Mouse (Mus musculus): ENCODE data around the gene Hmgb1.

Gene Hmgb1

DNA sequence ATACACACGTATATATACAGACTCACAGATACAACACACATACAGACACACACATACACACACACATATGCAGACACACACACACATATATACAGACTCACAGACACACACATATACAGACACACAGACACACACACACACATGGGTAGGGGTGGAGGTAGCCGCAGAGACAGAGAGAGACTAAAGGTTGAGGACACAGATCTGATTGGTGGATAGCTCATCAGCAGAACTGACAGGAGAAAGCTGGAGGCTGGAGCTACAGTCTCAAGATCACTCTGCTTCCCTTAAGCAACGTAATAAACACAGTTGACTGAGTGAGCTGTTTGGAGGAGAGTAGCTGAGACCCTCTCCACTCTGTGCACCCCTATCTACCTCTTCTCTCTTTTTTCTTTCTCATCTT, 75.1 kb downstream of the Hmgb1 start:
- in situ Hi-C loops (cut with MboI; ENCODE audit: low sequenced_read_pairs): no loop called here

DNA sequence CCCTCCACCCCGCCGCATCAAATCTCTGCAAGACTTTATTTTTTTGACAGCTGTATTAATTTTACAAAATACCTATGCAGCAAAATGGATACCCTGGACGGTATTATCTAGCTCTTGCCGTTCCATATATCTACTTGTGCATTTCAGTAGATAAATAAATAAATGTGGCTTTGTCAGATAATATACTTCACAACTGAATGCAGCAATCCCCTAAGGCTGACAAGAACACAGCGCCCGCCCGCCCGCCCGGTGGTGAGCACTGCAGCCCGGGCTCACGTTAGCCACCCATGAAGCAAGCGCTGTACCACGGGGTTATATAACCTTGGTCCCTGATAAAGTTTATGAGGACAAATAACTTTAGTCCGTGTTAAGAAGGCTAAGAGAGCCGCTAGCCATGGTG, 76.1 kb downstream of the Hmgb1 start:
- in situ Hi-C loops (cut with MboI; ENCODE audit: low sequenced_read_pairs): no loop called here

DNA sequence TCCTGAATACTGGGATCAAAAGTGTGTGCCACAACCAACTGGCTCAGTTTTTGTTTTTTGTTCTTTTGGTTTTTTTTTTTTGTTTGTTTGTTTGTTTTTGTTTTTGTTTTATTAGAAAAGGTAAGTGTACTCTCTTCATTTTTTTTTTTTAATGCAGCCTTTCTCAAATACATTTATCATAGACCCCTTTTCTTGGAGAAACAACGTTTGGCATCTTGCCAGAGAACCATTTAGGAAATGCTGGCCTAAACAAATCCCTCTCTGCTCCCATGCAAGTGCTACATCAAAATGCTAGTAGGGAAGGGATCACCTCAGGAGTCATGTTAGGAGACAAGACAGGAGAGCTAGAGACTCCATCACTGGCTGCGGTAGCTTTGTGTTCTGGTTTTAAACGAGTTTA, 76.7 kb downstream of the Hmgb1 start:
- in situ Hi-C loops (cut with MboI; ENCODE audit: low sequenced_read_pairs): no loop called here

DNA sequence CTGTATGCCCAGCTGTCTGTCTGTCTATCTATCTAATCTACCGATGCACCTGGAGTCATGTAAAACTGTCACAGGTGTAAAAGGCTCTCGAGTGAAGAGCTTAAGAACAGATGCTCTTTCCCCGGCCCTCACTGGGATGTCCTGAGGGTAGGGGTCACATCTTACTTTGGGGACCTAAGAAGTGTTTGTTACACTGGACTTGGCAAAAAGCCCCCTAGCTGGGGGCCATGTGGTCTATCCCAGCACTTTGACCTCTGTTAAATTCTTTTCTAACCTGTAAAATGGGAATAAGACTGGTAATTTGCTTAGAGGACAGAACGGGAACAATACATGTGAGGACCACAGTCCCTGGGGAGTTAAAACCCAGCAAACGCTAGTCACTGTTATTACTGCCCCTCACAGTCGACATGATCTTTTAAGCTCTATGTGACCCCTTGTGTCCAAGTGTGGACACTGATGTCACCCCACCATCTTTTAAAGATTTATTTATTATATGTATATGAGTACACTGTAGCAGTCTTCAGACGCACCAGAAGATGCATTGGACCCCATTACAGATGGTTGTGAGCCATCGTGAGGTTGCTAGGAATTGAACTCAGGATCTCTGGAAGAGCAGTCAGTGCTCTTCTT, 80.1 kb downstream of the Hmgb1 start:
- in situ Hi-C loops (cut with MboI; ENCODE audit: low sequenced_read_pairs): no loop called here

DNA sequence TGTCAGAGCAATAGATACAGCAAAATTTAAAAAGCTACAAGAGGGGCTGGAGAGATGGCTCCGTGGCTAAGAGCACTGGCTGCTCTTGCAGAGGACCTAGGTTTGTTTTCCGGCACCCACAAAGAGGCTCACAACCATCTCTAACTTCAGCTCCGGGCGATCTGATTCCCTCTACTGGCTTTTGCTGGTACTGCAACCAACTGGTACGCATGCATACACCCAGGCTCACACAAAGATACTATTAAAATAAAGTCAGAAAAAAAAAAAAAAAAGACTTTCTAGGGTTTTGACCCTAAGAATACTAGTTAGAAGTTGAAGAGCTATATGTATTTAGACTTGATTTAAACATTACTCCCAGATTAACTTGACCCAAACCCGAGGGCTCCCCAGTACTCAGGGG, 82.4 kb downstream of the Hmgb1 start:
- in situ Hi-C loops (cut with MboI; ENCODE audit: low sequenced_read_pairs): no loop called here

DNA sequence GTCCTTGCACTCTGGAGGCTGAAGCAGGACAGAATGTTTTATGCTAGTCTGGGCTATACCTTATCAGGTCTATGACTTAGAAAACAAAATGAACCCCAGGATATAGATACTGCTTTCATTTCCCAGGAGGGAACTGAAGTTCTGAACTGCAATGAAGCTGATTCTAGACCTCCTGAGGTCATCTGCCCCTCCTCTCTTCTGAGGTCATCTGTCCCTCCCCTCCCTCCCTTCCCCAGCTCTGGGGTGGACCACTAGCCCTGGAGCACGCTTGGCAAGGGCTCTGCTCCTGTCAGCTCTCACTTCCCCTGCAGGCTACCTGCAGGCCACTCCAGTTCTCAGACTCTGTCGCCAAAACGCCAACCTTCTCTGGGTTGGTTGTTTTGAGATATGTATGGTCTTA, 84.2 kb downstream of the Hmgb1 start:
- in situ Hi-C loops (cut with MboI; ENCODE audit: low sequenced_read_pairs): no loop called here

DNA sequence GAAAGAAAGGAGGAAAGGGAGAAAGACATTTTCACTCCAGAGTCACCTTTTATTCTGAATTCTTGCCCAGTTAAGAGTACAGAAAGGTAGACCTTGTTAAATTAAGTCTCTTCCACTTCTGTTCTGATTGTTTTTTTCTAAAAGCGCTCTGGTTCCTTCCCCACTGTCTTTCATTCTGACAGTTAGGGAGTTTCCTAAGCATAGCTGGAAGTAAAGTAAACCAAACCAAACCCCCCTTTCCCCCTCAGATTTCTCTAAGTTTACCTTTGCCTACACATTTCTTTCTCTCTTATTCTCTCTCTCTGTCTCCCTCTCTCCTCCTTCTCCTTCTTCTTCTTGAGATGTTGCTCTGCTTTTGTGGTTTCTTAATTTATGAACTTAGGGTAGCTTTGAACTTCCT, 85.3 kb downstream of the Hmgb1 start:
- in situ Hi-C loops (cut with MboI; ENCODE audit: low sequenced_read_pairs): no loop called here

DNA sequence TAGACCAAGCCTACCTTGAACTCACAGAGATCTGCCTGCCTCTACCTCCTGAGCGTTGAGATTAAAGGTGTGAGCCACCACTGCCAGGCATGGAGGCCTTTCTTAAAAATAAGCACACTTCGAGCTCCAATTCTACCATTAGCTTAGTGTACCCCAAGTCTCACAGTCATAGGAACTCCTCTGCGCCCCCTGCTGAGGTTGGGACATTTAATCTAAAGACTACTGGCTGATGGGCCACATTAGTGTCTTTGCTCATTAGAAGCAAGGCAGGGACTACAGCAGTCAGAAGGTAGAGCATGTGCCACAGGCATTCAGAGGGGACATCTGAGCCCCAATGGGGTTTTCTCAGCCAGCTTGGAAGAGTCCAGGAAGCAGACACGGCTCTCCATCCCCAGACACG, 86.4 kb downstream of the Hmgb1 start:
- in situ Hi-C loops (cut with MboI; ENCODE audit: low sequenced_read_pairs): no loop called here

DNA sequence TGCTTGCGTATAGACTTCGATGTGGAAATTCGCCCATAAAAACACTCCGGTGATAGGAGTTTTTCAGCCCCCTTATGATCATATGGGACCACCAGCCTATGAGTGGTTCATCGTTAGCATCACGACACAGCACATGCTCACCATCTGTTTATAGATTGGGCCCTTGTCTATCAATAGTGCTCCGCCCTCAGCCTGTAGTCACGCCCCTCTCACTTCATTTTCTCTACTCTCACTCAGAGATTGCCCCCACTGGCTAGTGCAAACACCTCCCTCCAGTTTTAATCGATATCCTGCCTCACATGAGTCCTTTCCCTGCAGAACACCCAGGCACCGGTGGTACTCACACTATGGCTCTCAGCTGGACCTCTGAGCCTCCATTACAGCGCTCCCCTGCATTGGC, 88.0 kb downstream of the Hmgb1 start:
- in situ Hi-C loops (cut with MboI; ENCODE audit: low sequenced_read_pairs): no loop called here

DNA sequence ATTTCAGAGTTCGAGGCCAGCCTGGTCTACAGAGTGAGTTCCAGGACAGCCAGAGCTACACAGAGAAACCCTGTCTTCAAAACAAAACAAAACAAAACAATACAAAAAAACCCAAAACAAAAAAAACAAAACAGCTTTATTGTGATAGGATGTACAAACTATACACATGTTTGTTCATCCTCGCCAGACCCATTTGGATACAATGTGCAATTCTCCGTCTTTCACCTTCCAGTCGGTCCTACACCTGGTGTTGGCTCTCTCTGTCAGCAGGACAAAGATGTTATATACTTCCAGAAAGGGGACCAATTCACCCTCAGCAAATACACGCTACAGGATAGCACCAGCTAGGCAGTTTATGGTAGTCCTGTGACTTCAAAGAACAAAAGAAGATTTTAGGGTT, 91.4 kb downstream of the Hmgb1 start:
- in situ Hi-C loops (cut with MboI; ENCODE audit: low sequenced_read_pairs): no loop called here

DNA sequence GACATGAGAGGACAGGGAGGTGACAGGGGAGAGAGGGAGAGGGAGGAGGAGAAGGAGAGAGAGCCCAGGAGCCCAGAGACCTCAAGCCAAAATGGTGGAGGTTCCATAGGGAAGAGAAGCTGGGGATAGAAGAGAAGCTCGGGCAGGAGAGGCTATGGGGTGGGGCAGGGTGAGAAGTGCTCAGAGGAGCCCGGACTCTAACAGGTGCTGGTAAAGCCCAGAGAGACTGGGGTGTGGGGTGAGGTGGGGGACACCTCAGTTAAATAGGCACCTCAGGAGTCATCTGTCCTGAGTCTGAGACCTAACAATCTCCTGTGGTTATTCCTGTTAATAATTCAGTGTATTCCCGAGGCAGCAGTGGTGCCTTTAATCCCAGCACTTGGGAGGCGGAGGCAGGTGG, 91.8 kb downstream of the Hmgb1 start:
- in situ Hi-C loops (cut with MboI; ENCODE audit: low sequenced_read_pairs): no loop called here

DNA sequence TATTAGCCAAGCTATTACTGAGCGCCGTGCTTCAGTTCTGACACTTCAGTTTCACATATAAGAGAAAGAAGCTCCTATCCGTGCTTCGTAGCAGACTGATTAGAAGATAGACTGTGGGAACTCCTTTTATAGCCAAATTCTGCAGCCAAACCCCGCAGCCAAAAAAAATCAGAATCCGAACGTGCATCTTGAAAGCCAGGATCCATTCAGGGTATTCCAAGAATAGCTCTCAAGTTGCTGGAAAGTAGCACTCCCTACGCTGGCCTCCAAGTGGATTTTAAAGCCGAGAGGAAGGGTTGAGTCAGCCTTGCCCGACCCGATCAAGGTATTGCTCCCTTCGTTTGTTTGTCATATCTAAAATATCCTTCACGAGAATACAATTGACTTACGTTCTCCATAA, 93.0 kb downstream of the Hmgb1 start:
- in situ Hi-C loops (cut with MboI; ENCODE audit: low sequenced_read_pairs): no loop called here

DNA sequence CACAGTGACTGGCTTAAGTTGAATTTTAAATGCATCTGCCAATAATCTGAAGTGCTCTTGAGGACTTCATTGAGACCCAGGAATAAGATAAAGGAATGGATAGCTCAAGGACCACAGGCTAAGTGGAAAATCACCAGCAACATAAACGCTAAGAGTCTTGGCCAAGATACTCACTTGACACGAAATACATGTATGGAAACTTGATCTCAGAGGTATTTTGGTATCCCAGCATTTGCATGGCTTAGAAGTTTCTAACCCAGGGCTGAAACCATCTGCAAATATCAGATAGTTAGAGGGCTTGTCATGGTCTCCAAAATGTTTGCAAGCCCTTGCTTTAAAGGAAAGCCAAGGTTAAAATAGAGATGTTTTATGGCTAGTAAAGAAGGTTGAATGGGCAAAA, 94.4 kb downstream of the Hmgb1 start:
- in situ Hi-C loops (cut with MboI; ENCODE audit: low sequenced_read_pairs): no loop called here

DNA sequence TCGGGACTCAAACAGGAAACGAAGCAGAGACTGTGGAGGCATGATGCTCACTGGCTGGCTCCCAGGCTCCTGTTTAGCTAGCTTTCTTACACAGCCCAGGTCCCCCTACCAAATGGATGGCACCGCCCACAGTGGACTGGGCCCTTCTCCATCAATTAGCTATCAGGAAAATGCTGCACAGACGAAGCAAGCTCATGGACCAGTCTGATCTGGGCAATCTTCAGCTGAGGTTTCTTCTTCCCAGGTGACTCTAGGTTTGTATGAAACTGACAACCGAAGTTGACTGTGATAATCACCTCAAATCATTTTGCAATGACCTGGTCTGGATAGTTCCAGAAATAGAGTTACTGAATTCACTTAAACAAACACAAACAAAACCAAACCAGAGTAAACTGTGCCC, 94.8 kb downstream of the Hmgb1 start:
- in situ Hi-C loops (cut with MboI; ENCODE audit: low sequenced_read_pairs): no loop called here

DNA sequence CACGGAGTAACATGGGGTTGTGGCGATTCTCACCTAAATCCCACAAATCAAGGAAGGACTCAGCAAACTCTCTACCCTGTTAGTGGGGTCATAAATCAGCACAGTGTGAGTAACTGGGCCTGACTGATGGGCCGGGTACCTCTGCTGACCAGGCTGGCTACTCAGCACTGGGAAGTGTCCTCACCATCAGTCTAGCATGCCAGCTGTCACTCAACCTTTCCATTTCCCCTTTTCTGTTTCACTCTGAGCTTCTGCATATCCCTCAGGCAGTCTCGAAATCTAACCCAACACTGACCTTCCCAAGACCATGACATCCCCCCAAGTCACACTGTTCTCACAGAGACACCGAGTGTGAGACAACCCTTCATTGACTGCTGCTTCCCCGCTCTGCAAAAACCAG, 95.4 kb downstream of the Hmgb1 start:
- in situ Hi-C loops (cut with MboI; ENCODE audit: low sequenced_read_pairs): no loop called here

DNA sequence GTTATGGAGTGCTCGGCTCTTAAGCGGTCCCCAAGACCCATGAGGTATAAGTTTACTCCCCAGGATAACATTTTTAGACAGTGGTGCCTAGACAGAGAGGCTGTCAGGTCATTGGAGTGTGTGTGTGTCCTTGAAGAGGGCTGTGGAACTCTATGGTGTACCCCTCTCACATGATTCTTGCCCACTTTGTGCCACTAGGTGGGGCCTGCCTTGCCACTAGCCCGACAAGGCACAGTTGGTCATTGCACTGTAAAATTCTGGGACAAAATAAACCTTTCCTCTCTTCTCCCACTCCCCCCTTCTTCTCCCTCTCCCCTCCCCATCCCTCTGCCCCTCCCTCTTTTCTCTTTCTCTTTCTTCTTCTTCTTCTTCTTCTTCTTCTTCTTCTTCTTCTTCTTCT, 96.1 kb downstream of the Hmgb1 start:
- in situ Hi-C loops (cut with MboI; ENCODE audit: low sequenced_read_pairs): no loop called here

DNA sequence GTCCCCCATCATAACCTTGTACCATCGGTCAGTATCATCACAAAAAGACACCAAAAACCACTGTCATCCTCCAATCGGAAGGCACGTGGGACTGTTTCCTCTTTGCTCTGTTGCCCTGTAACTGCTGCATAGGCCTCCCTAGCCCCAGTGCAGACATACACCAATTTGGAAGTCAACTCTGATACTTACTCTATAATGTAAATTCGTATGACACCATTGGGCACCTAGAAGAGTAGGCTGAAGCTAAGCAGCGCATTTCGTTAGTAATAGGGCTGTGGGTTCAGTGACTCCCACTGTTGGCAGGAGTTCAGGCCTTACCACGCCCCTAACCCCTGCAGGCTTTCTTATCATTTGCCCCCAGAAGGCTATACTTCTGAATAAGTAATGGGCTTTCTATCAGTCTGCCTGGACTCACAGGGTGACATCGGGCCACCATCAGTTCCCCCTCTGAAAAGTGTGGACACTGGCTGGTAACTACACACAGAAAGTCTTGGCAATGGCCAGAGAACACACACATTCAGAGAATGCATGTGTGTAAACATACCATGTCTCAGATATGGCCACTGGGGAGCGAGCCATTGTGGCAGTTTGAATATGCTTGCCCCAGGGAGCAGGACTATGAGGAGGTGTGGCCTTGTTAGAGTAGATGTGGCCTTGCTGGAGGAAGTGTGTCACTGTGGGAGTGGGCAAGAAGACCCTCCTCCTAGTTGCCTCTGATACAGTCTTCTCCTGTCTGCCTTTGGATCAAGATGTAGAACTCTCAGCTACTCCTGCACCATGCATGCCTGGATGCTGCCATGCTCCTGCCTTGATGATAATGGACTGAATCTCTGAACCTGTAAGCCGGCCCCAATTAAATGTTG, 97.7 kb downstream of the Hmgb1 start:
- in situ Hi-C loops (cut with MboI; ENCODE audit: low sequenced_read_pairs): no loop called here

DNA sequence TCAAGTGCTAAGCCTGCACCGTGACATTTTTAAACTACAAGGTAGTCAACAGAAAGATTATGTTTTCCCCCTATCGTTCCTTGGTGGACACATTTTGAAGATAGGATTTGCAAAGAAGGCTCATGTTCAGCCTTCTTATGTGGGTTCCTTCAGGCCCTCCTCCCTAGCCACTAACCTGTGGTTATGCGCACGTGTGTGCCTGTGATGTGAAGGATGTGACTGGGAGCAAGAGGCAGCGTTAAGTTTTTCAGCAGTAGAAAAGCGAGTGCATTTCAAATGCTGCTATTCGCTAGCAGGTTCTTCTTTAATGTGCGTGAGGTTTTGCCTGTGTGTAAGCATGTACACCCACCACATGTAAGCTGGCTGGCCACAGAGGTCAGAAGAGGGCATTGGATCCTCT, 103.8 kb downstream of the Hmgb1 start:
- in situ Hi-C loops (cut with MboI; ENCODE audit: low sequenced_read_pairs): no loop called here

DNA sequence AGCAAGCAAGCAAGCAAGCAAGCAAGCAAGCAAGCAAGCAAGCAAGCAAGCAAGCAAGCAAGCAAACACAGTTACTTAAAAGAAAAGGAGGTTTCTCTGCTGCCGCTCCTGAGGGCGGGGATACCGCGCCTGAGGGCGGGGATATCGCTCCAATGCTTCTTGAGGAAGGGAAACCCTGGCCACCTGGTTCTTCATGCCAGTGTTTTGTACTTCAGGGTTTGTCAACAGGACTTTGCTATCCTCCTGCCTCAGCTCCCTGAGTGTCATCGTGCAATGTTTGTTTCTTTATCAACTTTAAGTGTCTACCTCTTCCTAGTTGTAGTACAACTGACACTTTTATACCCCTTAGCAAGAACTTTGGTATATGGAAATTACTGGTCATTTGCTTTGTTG, 104.5 kb downstream of the Hmgb1 start:
- in situ Hi-C loops (cut with MboI; ENCODE audit: low sequenced_read_pairs): loop anchor here (10.0 kb wide), 1 partner anchor 105 kb away; the partner anchor contains the start of genes Hmgb1 and Uspl1

DNA sequence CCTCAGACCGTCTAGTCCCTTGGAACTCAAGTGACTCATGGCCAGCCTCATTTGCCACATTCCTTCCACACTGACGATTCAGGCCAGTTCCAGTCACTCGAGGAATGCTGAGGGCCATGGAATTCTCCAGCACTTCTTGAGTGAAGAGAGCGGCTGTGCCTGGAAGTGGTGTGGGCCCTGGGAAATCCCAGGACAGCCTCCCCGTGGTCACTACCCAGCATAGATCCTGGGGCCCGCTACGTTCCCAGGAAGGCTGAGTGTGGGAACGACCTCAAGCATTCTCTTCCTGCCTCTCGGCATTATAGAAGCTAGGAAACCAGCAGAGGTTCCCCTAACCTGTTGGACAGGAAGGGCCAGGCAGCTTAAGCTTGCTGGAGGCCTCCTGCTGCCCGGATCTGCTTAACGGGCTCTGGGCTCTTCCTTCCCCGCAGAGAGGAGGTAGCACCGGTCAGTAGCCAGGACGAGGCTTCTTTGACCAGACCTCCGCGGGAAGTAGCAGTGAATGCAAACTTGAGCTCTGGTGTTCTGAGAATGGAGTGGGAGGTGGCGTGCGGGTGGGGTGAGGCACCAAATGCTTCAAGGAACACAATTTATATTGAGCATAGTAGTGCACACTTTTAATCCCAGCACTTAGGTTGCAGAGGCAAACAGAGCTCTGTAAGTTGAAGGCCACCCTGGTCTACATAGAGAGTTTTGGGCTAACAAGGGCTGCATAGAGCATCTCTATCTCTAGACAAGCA, 105.1 kb downstream of the Hmgb1 start:
- in situ Hi-C loops (cut with MboI; ENCODE audit: low sequenced_read_pairs): loop anchor here (10.0 kb wide), 1 partner anchor 106 kb away; the partner anchor contains the start of genes Hmgb1 and Uspl1

DNA sequence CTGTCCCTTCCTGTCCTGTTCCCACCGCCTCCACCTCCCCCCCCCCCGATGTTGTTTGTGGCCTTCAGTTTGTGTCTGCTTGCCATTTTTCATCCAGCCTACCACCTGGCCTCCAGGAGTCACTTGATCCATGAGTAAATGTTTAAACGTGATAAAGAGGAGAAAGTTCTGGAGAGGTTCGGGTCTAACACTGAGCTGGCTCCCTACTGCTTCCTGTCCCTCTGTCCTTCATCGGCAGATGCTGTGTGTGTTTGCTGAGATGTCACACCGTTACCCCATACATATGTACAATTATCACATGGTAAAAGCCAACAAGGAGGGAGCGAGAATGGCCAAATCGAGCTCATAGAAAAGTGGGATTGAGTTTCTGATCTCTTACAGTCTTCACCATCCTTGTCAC, 107.2 kb downstream of the Hmgb1 start:
- in situ Hi-C loops (cut with MboI; ENCODE audit: low sequenced_read_pairs): loop anchor here (10.0 kb wide), 1 partner anchor 108 kb away; the partner anchor contains the start of genes Hmgb1 and Uspl1

DNA sequence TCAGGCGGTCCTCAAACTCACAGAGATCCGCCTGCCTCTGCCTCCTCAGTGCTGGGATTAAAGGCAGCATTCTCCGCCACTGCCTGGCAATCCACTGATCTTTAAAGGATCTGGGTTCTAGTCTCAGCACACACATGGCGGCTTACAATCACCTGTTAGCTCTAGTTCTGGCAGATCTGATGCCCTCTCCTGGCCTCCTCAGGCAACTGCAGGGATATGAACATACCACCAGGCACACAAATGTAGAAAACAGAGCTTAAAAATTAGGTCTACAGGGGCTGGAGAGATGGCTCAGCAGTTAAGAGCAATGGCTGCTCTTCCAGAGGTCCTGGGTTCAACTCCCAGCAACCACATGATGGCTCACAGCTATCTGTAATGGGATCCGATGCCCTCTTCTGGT, 112.7 kb downstream of the Hmgb1 start:
- in situ Hi-C loops (cut with MboI; ENCODE audit: low sequenced_read_pairs): loop anchor here (10.0 kb wide), 1 partner anchor 113 kb away; the partner anchor contains the start of genes Hmgb1 and Uspl1

Measured in CH12F3 (cell line).